Mouse (Mus musculus): ENCODE data around the gene Agtpbp1. TPM values are rescaled to one million over a fixed set of nuclear protein-coding genes. Genes with fewer than 3 reads are reported as not detected.
A peak's percentile ranks its signal among the peaks of the same experiment; 100 is the strongest.

The Agtpbp1 gene
- polyA plus RNA-seq, 1 experiment from 2014 or later, result 13.6 TPM

GRCm38 (mm10) chr13:59468181-59468802 is 116.7 kb downstream of the Agtpbp1 start:
- no peak overlapping the region for H3K4me3 ChIP-seq
- no peaks in the 10 kb centered on the region for H3K27me3 ChIP-seq (ENCODE audit: poor library complexity, severe bottlenecking)
- no peak overlapping the region for H3K27ac ChIP-seq
- 84% methylated on average over 8 of the region's 8 CpGs for WGBS
- H3K36me3 ChIP-seq (replicated peaks), result peaks cover 8% of the 10 kb centered on the region; the same call in 1 of the 2 replicates
- no peak for DNase-seq (ENCODE audit: extremely low spot score, low spot score)
- H3K9me3 ChIP-seq, result no peaks in the 10 kb centered on the region
- H3K4me1 ChIP-seq, result no peaks in the 10 kb centered on the region

- no peaks in the 10 kb centered on the region for H3K27me3 ChIP-seq (ENCODE audit: poor library complexity, severe bottlenecking)
- WGBS, result 84% methylated on average over 3 of the region's 3 CpGs
These were observed 117.4 kb downstream of the Agtpbp1 start for GRCm38 (mm10) chr13:59467591-59467990.

GRCm38 (mm10) chr13:59460958-59461357 is 124.1 kb downstream of the Agtpbp1 start:
- no peak overlapping the region for H3K27ac ChIP-seq
- WGBS, result 95% methylated on average over 3 of the region's 3 CpGs
- H3K4me3 ChIP-seq, result no peak overlapping the region

More at GRCm38 (mm10) chr13:59467591-59467990, 117.4 kb downstream of the Agtpbp1 start:
- no peak overlapping the region for H3K4me3 ChIP-seq
- no peaks in the 10 kb centered on the region for H3K4me1 ChIP-seq
- no peak for DNase-seq (ENCODE audit: extremely low spot score, low spot score)
- H3K27ac ChIP-seq, result no peak overlapping the region
- no peaks in the 10 kb centered on the region for H3K9me3 ChIP-seq
- H3K36me3 ChIP-seq (replicated peaks), result 0 out of 2 replicates have a peak, but pooled peaks cover 6% of the 10 kb centered on the region

GRCm38 (mm10) chr13:59456203-59456602 is 128.8 kb downstream of the Agtpbp1 start:
- no peak for DNase-seq (ENCODE audit: extremely low spot score, low spot score)
- 84% methylated on average over 1 of the region's 1 CpGs for WGBS
- H3K27me3 ChIP-seq (ENCODE audit: poor library complexity, severe bottlenecking), result no peaks in the 10 kb centered on the region

More at GRCm38 (mm10) chr13:59460958-59461357, 124.1 kb downstream of the Agtpbp1 start:
- H3K4me1 ChIP-seq, result no peaks in the 10 kb centered on the region
- peaks cover 13% of the 10 kb centered on the region; the same call in 1 of the 2 replicates for H3K36me3 ChIP-seq (replicated peaks)
- DNase-seq (ENCODE audit: extremely low spot score, low spot score), result no peak
- no peaks in the 10 kb centered on the region for H3K9me3 ChIP-seq
- no peaks in the 10 kb centered on the region for H3K27me3 ChIP-seq (ENCODE audit: poor library complexity, severe bottlenecking)

GRCm38 (mm10) chr13:59454001-59454785 is 130.8 kb downstream of the Agtpbp1 start:
- Histone ChIP-seq H3K36me3 (replicated peaks) (0 out of 2 replicates have a peak, but pooled peaks cover 3% of the 10 kb centered on the region), H3K27me3 (ENCODE audit: poor library complexity, severe bottlenecking) (no peaks in the 10 kb centered on the region), H3K4me1 (peaks cover 25% of the 10 kb centered on the region), H3K4me3 (no peak overlapping the region), H3K27ac (peak overlapping the region; percentile 22; the same call in 1 of the 2 replicates), H3K9me3 (no peaks in the 10 kb centered on the region)
- no peak for DNase-seq (ENCODE audit: extremely low spot score, low spot score)
- 92% methylated on average over 11 of the region's 11 CpGs for WGBS

More at GRCm38 (mm10) chr13:59456203-59456602, 128.8 kb downstream of the Agtpbp1 start:
- Histone ChIP-seq H3K27ac (no peak overlapping the region), H3K36me3 (replicated peaks) (peaks cover 6% of the 10 kb centered on the region; the same call in 1 of the 2 replicates), H3K4me3 (no peak overlapping the region), H3K4me1 (peaks cover 25% of the 10 kb centered on the region), H3K9me3 (no peaks in the 10 kb centered on the region)

- Histone ChIP-seq H3K27ac (peak overlapping the region; percentile 40; the same call in 1 of the 2 replicates), H3K4me1 (peaks cover 25% of the 10 kb centered on the region)
- DNase-seq (ENCODE audit: extremely low spot score, low spot score), result no peak
These were observed 131.4 kb downstream of the Agtpbp1 start for GRCm38 (mm10) chr13:59453582-59453981.

GRCm38 (mm10) chr13:59453045-59453444 is 132.0 kb downstream of the Agtpbp1 start:
- Histone ChIP-seq H3K27ac (peak overlapping the region; percentile 40; the same call in 1 of the 2 replicates), H3K9me3 (no peaks in the 10 kb centered on the region), H3K27me3 (ENCODE audit: poor library complexity, severe bottlenecking) (no peaks in the 10 kb centered on the region), H3K4me1 (peaks cover 25% of the 10 kb centered on the region), H3K36me3 (replicated peaks) (0 out of 2 replicates have a peak, but pooled peaks cover 3% of the 10 kb centered on the region), H3K4me3 (no peak overlapping the region)
- peak; percentile 20 for DNase-seq (ENCODE audit: extremely low spot score, low spot score)
- WGBS, result 52% methylated on average over 2 of the region's 2 CpGs

More at GRCm38 (mm10) chr13:59453582-59453981, 131.4 kb downstream of the Agtpbp1 start:
- no peaks in the 10 kb centered on the region for H3K27me3 ChIP-seq (ENCODE audit: poor library complexity, severe bottlenecking)
- 83% methylated on average over 6 of the region's 6 CpGs for WGBS
- H3K4me3 ChIP-seq, result no peak overlapping the region
- H3K9me3 ChIP-seq, result no peaks in the 10 kb centered on the region
- 0 out of 2 replicates have a peak, but pooled peaks cover 3% of the 10 kb centered on the region for H3K36me3 ChIP-seq (replicated peaks)

- Histone ChIP-seq H3K27me3 (ENCODE audit: poor library complexity, severe bottlenecking) (no peaks in the 10 kb centered on the region), H3K4me1 (peaks cover 25% of the 10 kb centered on the region), H3K27ac (no peak overlapping the region), H3K36me3 (replicated peaks) (0 out of 2 replicates have a peak, but pooled peaks cover 3% of the 10 kb centered on the region), H3K4me3 (no peak overlapping the region), H3K9me3 (no peaks in the 10 kb centered on the region)
- WGBS, result 95% methylated on average over 10 of the region's 10 CpGs
- DNase-seq (ENCODE audit: extremely low spot score, low spot score), result no peak
These were observed 134.2 kb downstream of the Agtpbp1 start for GRCm38 (mm10) chr13:59450840-59451239.

GRCm38 (mm10) chr13:59447130-59447529 is 137.9 kb downstream of the Agtpbp1 start:
- Histone ChIP-seq H3K27ac (no peak overlapping the region), H3K27me3 (ENCODE audit: poor library complexity, severe bottlenecking) (no peaks in the 10 kb centered on the region), H3K4me1 (peaks cover 2% of the 10 kb centered on the region), H3K9me3 (no peaks in the 10 kb centered on the region), H3K4me3 (no peak overlapping the region), H3K36me3 (replicated peaks) (no peaks in the 10 kb centered on the region)
- 90% methylated on average over 7 of the region's 7 CpGs for WGBS
- DNase-seq (ENCODE audit: extremely low spot score, low spot score), result no peak

- no peak for DNase-seq (ENCODE audit: extremely low spot score, low spot score)
- no peak overlapping the region for H3K27ac ChIP-seq
- no peaks in the 10 kb centered on the region for H3K27me3 ChIP-seq (ENCODE audit: poor library complexity, severe bottlenecking)
- H3K9me3 ChIP-seq, result no peaks in the 10 kb centered on the region
- no peaks in the 10 kb centered on the region for H3K36me3 ChIP-seq (replicated peaks)
- WGBS, result 94% methylated on average over 5 of the region's 5 CpGs
- H3K4me1 ChIP-seq, result no peaks in the 10 kb centered on the region
- H3K4me3 ChIP-seq, result no peak overlapping the region
These were observed 139.8 kb downstream of the Agtpbp1 start for GRCm38 (mm10) chr13:59445179-59445578.

GRCm38 (mm10) chr13:59444371-59444770 is 140.7 kb downstream of the Agtpbp1 start:
- Histone ChIP-seq H3K27me3 (ENCODE audit: poor library complexity, severe bottlenecking) (no peaks in the 10 kb centered on the region), H3K9me3 (no peaks in the 10 kb centered on the region), H3K4me1 (no peaks in the 10 kb centered on the region), H3K27ac (no peak overlapping the region), H3K36me3 (replicated peaks) (no peaks in the 10 kb centered on the region), H3K4me3 (no peak overlapping the region)
- no peak for DNase-seq (ENCODE audit: extremely low spot score, low spot score)
- WGBS, result 83% methylated on average over 6 of the region's 6 CpGs

GRCm38 (mm10) chr13:59439683-59440082 is 145.3 kb downstream of the Agtpbp1 start:
- H3K27ac ChIP-seq, result no peak overlapping the region
- no peak for DNase-seq (ENCODE audit: extremely low spot score, low spot score)
- H3K9me3 ChIP-seq, result no peaks in the 10 kb centered on the region
- no peak overlapping the region for H3K4me3 ChIP-seq
- H3K4me1 ChIP-seq, result no peaks in the 10 kb centered on the region
- H3K27me3 ChIP-seq (ENCODE audit: poor library complexity, severe bottlenecking), result no peaks in the 10 kb centered on the region
- no peaks in the 10 kb centered on the region for H3K36me3 ChIP-seq (replicated peaks)
- 81% methylated on average over 1 of the region's 1 CpGs for whole genome bisulfite sequencing
